Comparison of ENCODE assay signal across 11 mouse cellular contexts in genomic region chr11:116648976-116649375, GRCm38 (mm10). TPM values are rescaled to one million over a fixed set of nuclear protein-coding genes. Genes with fewer than 3 reads are reported as not detected.
DNase-seq lines count a peak whose midpoint lies in the region; ATAC-seq and TF ChIP-seq lines count a peak whose summit lies in the region.
"Had no signal": no experiment of that assay in that cellular context is flagged by ENCODE, and none has a peak within 500 bp of the region (broad histone marks: within the 10 kb centered on the region; RNA-seq: fewer than 3 reads in every experiment).

No protein-coding gene starts in this region.

- H3K36me3 ChIP-seq in kidney, embryonic 15.5 days: no peaks in the 10 kb centered on the region
- H3K36me3 ChIP-seq in G1E (replicated peaks): no peaks in the 10 kb centered on the region
- H3K36me3 ChIP-seq in intestine, postnatal 0 days (ENCODE audit: control insufficient read depth, insufficient read depth): no peaks in the 10 kb centered on the region
- no peaks in the 10 kb centered on the region for H3K36me3 ChIP-seq in midbrain, embryonic 16.5 days (ENCODE audit: control insufficient read depth, insufficient read depth, low read length)

- H3K9ac ChIP-seq in kidney, embryonic 15.5 days: no peak overlapping the region
- no peak overlapping the region for H3K9ac ChIP-seq in intestine, postnatal 0 days (ENCODE audit: low read depth, low read length)
- H3K9ac ChIP-seq in midbrain, embryonic 16.5 days (ENCODE audit: low read depth, low read length): no peak overlapping the region

- no peak for TF ChIP-seq CTCF in G1E (IDR thresholded peaks at IDR 0.05; ENCODE audit: low read depth, low read length)
- TF ChIP-seq CTCF in intestine, postnatal 0 days (IDR thresholded peaks at IDR 0.05; ENCODE audit: low read depth): no peak

- 67% methylated on average over 10 of the region's 10 CpGs for WGBS in kidney, embryonic 15.5 days
- WGBS in intestine, postnatal 0 days: 70% methylated on average over 10 of the region's 10 CpGs
- WGBS in midbrain, embryonic 16.5 days: 69% methylated on average over 10 of the region's 10 CpGs

- intact Hi-C loops in left cerebral cortex, postnatal 25 days (cut with DNase I): no loop called here

- H3K27me3 ChIP-seq in kidney, embryonic 15.5 days: peaks cover 42% of the 10 kb centered on the region
- H3K27me3 ChIP-seq in G1E (ENCODE audit: insufficient read depth, low read length): peaks cover 51% of the 10 kb centered on the region
- H3K27me3 ChIP-seq in intestine, postnatal 0 days (replicated peaks; ENCODE audit: control insufficient read depth, insufficient read depth, low read length): peaks cover 17% of the 10 kb centered on the region
- no peaks in the 10 kb centered on the region for H3K27me3 ChIP-seq in midbrain, embryonic 16.5 days (ENCODE audit: control insufficient read depth, insufficient read depth, low read depth, low read length)

- ATAC-seq in kidney, embryonic 15.5 days (replicated peaks; ENCODE audit: low FRiP score): no peak
- no peak for ATAC-seq in G1E (ENCODE audit: extremely low read depth, insufficient number of reproducible peaks, low FRiP score, poor library complexity, severe bottlenecking)
- no peak for ATAC-seq in intestine, postnatal 0 days
- no peak for ATAC-seq in midbrain, embryonic 16.5 days

- no peak overlapping the region for H3K4me2 ChIP-seq in kidney, embryonic 15.5 days
- H3K4me2 ChIP-seq in intestine, postnatal 0 days (replicated peaks; ENCODE audit: low read depth): no peak overlapping the region
- H3K4me2 ChIP-seq in midbrain, embryonic 16.5 days (ENCODE audit: low read length): no peak overlapping the region

- no peaks in the 10 kb centered on the region for H3K9me3 ChIP-seq in kidney, embryonic 15.5 days (replicated peaks)
- peaks cover 4% of the 10 kb centered on the region; the same call in 1 of the 2 replicates for H3K9me3 ChIP-seq in G1E (replicated peaks)
- H3K9me3 ChIP-seq in intestine, postnatal 0 days (ENCODE audit: control insufficient read depth): no peaks in the 10 kb centered on the region
- H3K9me3 ChIP-seq in midbrain, embryonic 16.5 days (replicated peaks; ENCODE audit: control insufficient read depth, low read length, poor library complexity, severe bottlenecking): no peaks in the 10 kb centered on the region
- H3K9me3 ChIP-seq: megakaryocyte, embryonic 14.5 days had no signal

- peak overlapping the region; percentile 88 for H3K27ac ChIP-seq in kidney, embryonic 15.5 days
- H3K27ac ChIP-seq in intestine, postnatal 0 days (ENCODE audit: low read depth, low read length): peak overlapping the region; percentile 5; the same call in 1 of the 2 replicates
- no peak overlapping the region for H3K27ac ChIP-seq in midbrain, embryonic 16.5 days (ENCODE audit: low read length)

- no peak overlapping the region for H3K4me3 ChIP-seq in kidney, embryonic 15.5 days (replicated peaks)
- peak overlapping the region; percentile 62; the same call in 1 of the 2 replicates for H3K4me3 ChIP-seq in G1E (ENCODE audit: low read depth, low read length)
- H3K4me3 ChIP-seq in intestine, postnatal 0 days (ENCODE audit: low read depth, low read length): no peak overlapping the region
- H3K4me3 ChIP-seq in midbrain, embryonic 16.5 days (ENCODE audit: low read depth, low read length): no peak overlapping the region
- H3K4me3 ChIP-seq: megakaryocyte, embryonic 14.5 days had no signal

- peak; percentile 31 for DNase-seq in cerebellum, adult 9-11 months
- DNase-seq in cerebellum, adult 9-10 months: no peak
- no peak for DNase-seq in kidney, adult 18-20 months
- no peak for DNase-seq in G1E (ENCODE audit: low spot score)
- DNase-seq in left cerebral cortex, postnatal 25 days (ENCODE audit: low spot score in 2 of 2): no peak
- DNase-seq: cerebellum, postnatal 14 days had no signal

- peaks cover 76% of the 10 kb centered on the region for H3K4me1 ChIP-seq in kidney, embryonic 15.5 days
- peaks cover 60% of the 10 kb centered on the region for H3K4me1 ChIP-seq in G1E (ENCODE audit: insufficient read depth, low read depth, low read length)
- H3K4me1 ChIP-seq in intestine, postnatal 0 days (replicated peaks; ENCODE audit: control insufficient read depth, insufficient read depth, low read length): 0 out of 2 replicates have a peak, but pooled peaks cover 2% of the 10 kb centered on the region
- H3K4me1 ChIP-seq in midbrain, embryonic 16.5 days (ENCODE audit: control insufficient read depth, insufficient read depth, low read length): peaks cover 14% of the 10 kb centered on the region

RNA-seq across cellular contexts. Expression of gene Prcd, which starts 4.4 kb away (rescaled TPM):
- 1.1 and 1.6 TPM in 2 replicates for polyA plus RNA-seq in kidney, embryonic 15.5 days (2015; fragmentation: Nextera tagmentation; extraction: Ambion mirVana)
- total RNA-seq in G1E (2014; fragmentation: Nextera tagmentation): 2.6 and 4.3 TPM in 2 replicates
- 3.2 and 3.7 TPM in 2 replicates for total RNA-seq in G1E (2017)
- polyA plus RNA-seq in G1E (2012): 1.5 and 1.9 TPM in 2 replicates
- 0.84 and 1.1 TPM in 2 replicates for polyA plus RNA-seq in intestine, postnatal 0 days (2015; fragmentation: Nextera tagmentation; extraction: Ambion mirVana)
- 1 to 10 TPM; 4.6 to 6.7 TPM for total RNA-seq in left cerebral cortex, postnatal 25 days (2021)
- polyA plus RNA-seq in midbrain, embryonic 16.5 days (2015; fragmentation: Nextera tagmentation; extraction: Ambion mirVana): 3.7 and 4.4 TPM in 2 replicates
- total RNA-seq: neutrophil, adult 5-6 weeks had no signal

RNA-seq across cellular contexts. Expression of gene Cygb, which starts 5.1 kb away (rescaled TPM):
- polyA plus RNA-seq in kidney, embryonic 15.5 days (2015; fragmentation: Nextera tagmentation; extraction: Ambion mirVana): 13.7 and 16.0 TPM in 2 replicates
- total RNA-seq in G1E (2014; fragmentation: Nextera tagmentation) (not detected in 2 replicates), G1E (2017) (not detected in 2 replicates)
- 0.05 TPM in 1 of 2 replicates, not detected in the other for polyA plus RNA-seq in G1E (2012)
- 17.5 and 20.2 TPM in 2 replicates for polyA plus RNA-seq in intestine, postnatal 0 days (2015; fragmentation: Nextera tagmentation; extraction: Ambion mirVana)
- total RNA-seq in left cerebral cortex, postnatal 25 days (2021): 10 to 100 TPM; 39.9 TPM
- 26.4 and 29.3 TPM in 2 replicates for polyA plus RNA-seq in midbrain, embryonic 16.5 days (2015; fragmentation: Nextera tagmentation; extraction: Ambion mirVana)

RNA-seq across cellular contexts. Expression of gene Rhbdf2, which starts 22.2 kb away (rescaled TPM):
- polyA plus RNA-seq in kidney, embryonic 15.5 days (2015; fragmentation: Nextera tagmentation; extraction: Ambion mirVana): 9.5 and 9.8 TPM in 2 replicates
- total RNA-seq in G1E (2014; fragmentation: Nextera tagmentation) (2.5 and 5.6 TPM in 2 replicates), G1E (2017) (1.7 and 1.9 TPM in 2 replicates)
- 4.2 and 4.8 TPM in 2 replicates for polyA plus RNA-seq in G1E (2012)
- polyA plus RNA-seq in intestine, postnatal 0 days (2015; fragmentation: Nextera tagmentation; extraction: Ambion mirVana): 7.6 and 8.4 TPM in 2 replicates
- 1 to 10 TPM; 1.3 to 1.4 TPM for total RNA-seq in left cerebral cortex, postnatal 25 days (2021)
- 0.93 and 1.2 TPM in 2 replicates for polyA plus RNA-seq in midbrain, embryonic 16.5 days (2015; fragmentation: Nextera tagmentation; extraction: Ambion mirVana)

Comparison
In these comparisons a context has a peak if more than half of its experiments do, and no peak if none do; other contexts are left out.
1. RNA of gene Cygb, which starts 5.1 kb away (polyA plus RNA-seq): 26.4 to 29.3 TPM in midbrain, embryonic 16.5 days, 17.5 to 20.2 TPM in intestine, postnatal 0 days and 13.7 to 16.0 TPM in kidney, embryonic 15.5 days; 0.05 TPM in G1E; every median in the first group is over 10 times any median in the second.